Mouse (Mus musculus): ENCODE results near the gene Zfp114. TPM values are rescaled to one million over a fixed set of nuclear protein-coding genes. Genes with fewer than 3 reads are reported as not detected.

The Zfp114 gene
- under 1 TPM; 0.57 to 0.83 TPM for total RNA-seq (2021)
- long read RNA-seq, experiment 1 = 0 reads
- long read RNA-seq, experiment 2 = 0 reads

GRCm38 (mm10) chr7:24174618-24175336 is at the start of gene Zfp114:
TSS of gene Zfp114 (plus strand) at chr7:24175060.
- DNase-seq (ENCODE audit: low spot score in 2 of 2) = peak; percentile 32 to 63

- DNase-seq (ENCODE audit: low spot score in 2 of 2) = no peak
Observed at GRCm38 (mm10) chr7:24133425-24133995, 41.4 kb upstream of the Zfp114 start.

- peak; percentile 45 to 82 for DNase-seq (ENCODE audit: low spot score in 2 of 2)
Observed at GRCm38 (mm10) chr7:24133996-24134828, 40.6 kb upstream of the Zfp114 start, which contains the start of gene Zfp235. TSS of gene Zfp235 (plus strand) at chr7:24134169.

- DNase-seq (ENCODE audit: low spot score in 2 of 2) = no peak
Observed at GRCm38 (mm10) chr7:24142566-24142965, 32.3 kb upstream of the Zfp114 start.

- DNase-seq (ENCODE audit: low spot score in 2 of 2) = no peak
Observed at GRCm38 (mm10) chr7:24153272-24153671, 21.6 kb upstream of the Zfp114 start.

GRCm38 (mm10) chr7:24172191-24172590 is 2.7 kb upstream of the Zfp114 start:
- DNase-seq (ENCODE audit: low spot score in 2 of 2) = no peak

- no peak for DNase-seq (ENCODE audit: low spot score in 2 of 2)
Observed at GRCm38 (mm10) chr7:24175337-24175711, 464 bp downstream of the Zfp114 start.

GRCm38 (mm10) chr7:24187611-24188010 is 12.8 kb downstream of the Zfp114 start:
- peak in 1 of 2 experiments; percentile 3 for DNase-seq (ENCODE audit: low spot score in 2 of 2)

GRCm38 (mm10) chr7:24188901-24189570 is 14.2 kb downstream of the Zfp114 start:
- DNase-seq (ENCODE audit: low spot score in 2 of 2) = peak in 1 of 2 experiments; percentile 3

- DNase-seq (ENCODE audit: low spot score in 2 of 2) = no peak
Observed at GRCm38 (mm10) chr7:24189571-24189944, 14.7 kb downstream of the Zfp114 start.

GRCm38 (mm10) chr7:24191361-24191760 is 16.5 kb downstream of the Zfp114 start:
- no peak for DNase-seq (ENCODE audit: low spot score in 2 of 2)

- DNase-seq (ENCODE audit: low spot score in 2 of 2) = no peak
Observed at GRCm38 (mm10) chr7:24193157-24193556, 18.3 kb downstream of the Zfp114 start.

GRCm38 (mm10) chr7:24196961-24197360 is 22.1 kb downstream of the Zfp114 start:
- DNase-seq (ENCODE audit: low spot score in 2 of 2) = no peak

- peak; percentile 27 to 67 for DNase-seq (ENCODE audit: low spot score in 2 of 2)
Observed at GRCm38 (mm10) chr7:24207488-24208261, 32.8 kb downstream of the Zfp114 start.

- no peak for DNase-seq (ENCODE audit: low spot score in 2 of 2)
Observed at GRCm38 (mm10) chr7:24208282-24208886, 33.5 kb downstream of the Zfp114 start.

- DNase-seq (ENCODE audit: low spot score in 2 of 2) = no peak
Observed at GRCm38 (mm10) chr7:24210296-24210695, 35.4 kb downstream of the Zfp114 start.

GRCm38 (mm10) chr7:24211343-24211742 is 36.5 kb downstream of the Zfp114 start, which contains the start of gene Zfp111:
TSS of gene Zfp111 (minus strand) at chr7:24211443.
- DNase-seq (ENCODE audit: low spot score in 2 of 2) = no peak
